Mouse (Mus musculus) small intestine, adult 2 months (tissue): ENCODE measurements around the gene Eif4g3.

ENCODE experiments used
- CTCF ChIP-seq: fragments of 200-500 bp; IDR thresholded peaks from 2 replicates; pipeline ENCODE4 v1.5.1; 2012; ENCODE audit warnings: low read depth, mild to moderate bottlenecking, control low read depth, inconsistent platforms, low read length, moderate library complexity, mixed read lengths; ENCODE audit not compliant: insufficient replicate concordance, insufficient read length; ENCODE audit errors: extremely low read depth
- POLR2A ChIP-seq: fragments of 200-500 bp; IDR thresholded peaks from 2 replicates; pipeline ENCODE4 v1.6.1; 2012; ENCODE audit warnings: low read depth, mild to moderate bottlenecking, control low read depth, inconsistent platforms, low read length, moderate library complexity

- TF ChIP-seq CTCF (no peak), POLR2A (no peak)
These were observed 157.2 kb downstream of the Eif4g3 start for GRCm38 (mm10) chr4:138149977-138150376.
